Mouse (Mus musculus) spleen, postnatal 36 days (tissue): Measurements from ENCODE around the gene Ywhaq.

Experiments
- DNase-seq, 2 experiments: peaks; one replicate each; pipeline ENCODE4 v3.0.0; 2022; ENCODE audit warnings: low spot score in 2 of 2, mixed read lengths in 1 of 2

The Ywhaq gene

DNA sequence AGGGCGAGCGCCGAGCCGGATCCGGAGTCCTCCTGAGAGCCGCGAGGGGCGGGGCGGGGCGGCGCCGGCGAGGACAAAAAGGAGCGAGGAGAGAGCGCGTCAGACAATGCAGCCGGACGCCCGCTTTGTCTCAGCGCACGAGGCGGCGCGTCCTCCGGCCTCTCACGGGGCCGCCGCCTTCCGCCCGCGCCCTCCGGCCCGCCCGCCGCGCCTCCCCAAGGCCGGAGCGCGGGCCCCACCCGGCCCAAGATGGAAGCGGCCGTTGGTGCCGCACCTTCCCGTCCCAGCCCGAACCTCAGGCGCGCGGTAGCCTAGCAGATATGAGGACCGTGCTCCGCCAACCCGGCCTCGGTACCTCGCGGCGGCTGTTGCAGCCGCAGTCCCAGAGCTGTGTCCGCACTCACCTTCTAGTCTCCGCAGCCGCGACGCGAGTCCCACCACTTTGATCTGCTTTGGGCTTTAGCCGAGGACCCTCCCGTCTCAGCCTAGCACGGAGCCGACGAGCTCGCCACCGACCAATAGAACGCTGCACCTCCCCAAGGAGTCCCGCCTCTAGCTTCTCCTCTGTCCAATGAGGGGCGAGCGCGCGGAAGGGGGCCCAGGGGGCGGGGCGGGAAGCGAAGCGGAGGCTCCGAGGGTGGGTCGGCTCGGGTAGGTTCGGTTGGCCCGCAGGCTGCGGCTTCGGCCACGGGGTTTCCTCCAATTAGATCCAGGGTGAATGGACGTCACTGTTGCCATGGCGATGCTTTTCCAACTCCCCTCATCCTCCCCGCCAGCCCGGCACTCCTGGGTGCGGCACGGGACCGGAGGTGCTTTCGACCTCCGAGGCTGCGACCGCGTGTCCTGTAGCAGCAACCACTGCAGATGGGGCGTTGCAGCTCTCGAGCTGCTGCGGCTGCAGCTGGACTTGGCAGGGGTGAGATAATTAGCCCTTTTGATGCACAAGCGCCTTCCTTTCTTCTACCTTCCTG lies at the start of gene Ywhaq:
TSS of gene Ywhaq (minus strand) at position 538 of the 971 bp plus-strand sequence.
- peak; percentile 95 to 96 for DNase-seq

DNA sequence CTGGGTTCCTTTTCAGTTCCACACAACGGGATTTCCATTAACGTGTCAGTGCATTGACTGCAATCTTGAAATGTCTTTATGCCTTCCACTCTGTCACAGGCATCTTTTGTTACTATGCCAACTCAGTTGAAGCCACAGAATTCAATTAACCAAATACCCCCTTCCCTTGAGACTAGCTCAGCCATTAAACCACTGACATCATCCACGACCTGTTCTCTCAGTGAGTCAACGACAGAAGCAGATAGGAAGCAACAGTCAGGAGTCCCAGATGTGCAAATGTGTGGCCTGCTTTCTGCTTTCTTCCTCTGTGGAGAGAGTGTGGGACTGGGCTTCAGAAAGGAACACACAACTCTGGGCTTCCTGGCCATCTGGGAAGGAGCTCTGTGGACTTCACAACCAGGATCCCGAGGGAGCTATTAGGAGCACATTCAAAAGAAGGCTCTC lies 46.0 kb upstream of the Ywhaq start:
- DNase-seq: peak; percentile 39 to 43

DNA sequence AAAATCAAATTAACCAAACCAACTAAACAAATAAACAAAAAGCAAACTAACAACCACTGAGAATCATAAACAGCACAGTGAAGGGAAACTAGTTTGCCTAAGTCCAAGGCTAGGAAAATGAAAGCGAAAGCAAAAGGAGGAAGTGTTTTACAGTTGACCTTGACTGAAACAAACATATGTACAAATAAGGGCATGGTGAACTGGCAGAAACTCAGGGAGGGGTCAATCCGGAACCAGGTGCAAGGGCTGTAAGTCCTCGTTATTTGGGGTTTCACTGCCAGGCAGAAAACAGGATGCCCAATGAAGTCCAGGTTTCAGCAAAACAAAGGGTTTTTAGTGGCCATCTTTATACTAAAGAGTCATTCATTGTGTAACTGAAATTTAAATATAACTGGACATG lies 45.2 kb upstream of the Ywhaq start:
- DNase-seq: peak; percentile 72 to 77

DNA sequence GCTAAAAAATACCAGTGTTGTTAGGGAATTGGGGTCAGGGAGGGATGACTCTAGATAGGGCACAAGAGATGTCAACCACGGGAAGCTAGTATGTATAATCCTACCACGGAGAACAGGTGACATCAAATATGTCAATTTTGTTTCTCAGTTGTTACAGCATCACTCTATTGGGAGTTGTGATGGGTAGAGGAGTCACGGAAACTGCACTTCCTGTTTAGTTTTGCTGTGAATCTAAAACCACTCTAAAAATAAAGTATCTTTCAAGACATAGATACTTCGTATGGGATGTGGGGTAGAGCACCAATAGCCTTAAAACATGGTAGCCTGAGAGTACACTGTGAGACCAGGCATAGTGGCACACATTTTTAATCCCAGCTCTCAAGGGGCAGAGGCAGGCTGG lies 42.2 kb upstream of the Ywhaq start:
- DNase-seq: no peak

DNA sequence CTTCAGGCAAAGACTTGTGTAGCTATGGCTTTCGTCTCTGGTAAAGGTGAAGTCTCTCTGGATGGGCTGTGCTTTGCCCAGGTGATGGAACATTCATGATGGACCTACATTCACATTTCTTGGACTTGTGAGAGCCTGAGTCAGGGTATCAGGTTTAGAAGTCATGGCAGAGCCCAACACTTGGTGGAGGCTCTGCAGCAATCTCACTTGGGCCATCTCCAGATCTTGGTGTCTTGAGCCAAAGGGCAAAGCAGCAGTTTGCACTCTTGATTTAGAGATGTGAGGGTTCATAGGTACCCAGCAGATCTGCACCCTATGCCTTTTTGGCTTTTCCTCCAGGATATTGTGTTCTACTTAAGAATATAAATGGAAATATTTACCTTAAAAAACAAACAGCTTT lies 38.6 kb upstream of the Ywhaq start:
- DNase-seq: no peak

DNA sequence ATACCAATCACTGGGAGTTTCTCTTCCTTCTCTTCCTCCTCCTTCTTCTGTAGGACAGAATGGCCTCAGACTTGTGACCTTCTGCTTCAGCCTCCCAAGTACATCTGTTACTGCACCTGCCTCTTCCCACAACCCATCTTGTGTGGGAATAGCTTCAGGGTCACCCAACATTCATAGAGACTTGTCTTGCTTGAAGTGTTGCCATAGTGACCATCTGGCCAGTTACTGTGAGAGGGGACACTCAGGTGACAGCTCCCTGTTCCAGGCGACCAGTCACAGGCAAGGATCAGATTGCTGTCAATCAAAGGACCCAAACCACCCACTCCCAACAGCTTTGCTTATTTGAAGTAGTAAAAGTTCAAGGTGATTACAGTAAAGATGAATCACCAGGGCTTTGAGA lies 34.3 kb upstream of the Ywhaq start:
- no peak for DNase-seq

DNA sequence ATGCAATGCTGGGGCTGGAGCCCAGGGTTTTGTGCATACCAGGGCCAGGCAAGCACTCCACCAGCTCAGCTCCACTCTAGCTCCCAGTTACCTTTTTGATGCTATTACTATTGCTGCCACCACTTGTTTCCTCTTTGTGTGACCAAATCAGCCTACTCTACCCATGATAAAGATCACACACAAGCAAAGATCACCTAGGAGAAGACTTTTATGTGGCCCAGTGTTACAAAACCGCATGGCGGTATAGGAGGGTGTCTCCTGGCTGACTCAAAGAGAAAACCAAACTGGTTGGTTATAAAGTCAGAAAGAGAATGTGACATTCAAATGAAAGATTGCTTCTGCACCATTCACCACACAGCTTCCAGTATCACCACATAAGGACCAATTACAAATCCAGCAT lies 33.9 kb upstream of the Ywhaq start:
- DNase-seq: peak; percentile 10 to 18

DNA sequence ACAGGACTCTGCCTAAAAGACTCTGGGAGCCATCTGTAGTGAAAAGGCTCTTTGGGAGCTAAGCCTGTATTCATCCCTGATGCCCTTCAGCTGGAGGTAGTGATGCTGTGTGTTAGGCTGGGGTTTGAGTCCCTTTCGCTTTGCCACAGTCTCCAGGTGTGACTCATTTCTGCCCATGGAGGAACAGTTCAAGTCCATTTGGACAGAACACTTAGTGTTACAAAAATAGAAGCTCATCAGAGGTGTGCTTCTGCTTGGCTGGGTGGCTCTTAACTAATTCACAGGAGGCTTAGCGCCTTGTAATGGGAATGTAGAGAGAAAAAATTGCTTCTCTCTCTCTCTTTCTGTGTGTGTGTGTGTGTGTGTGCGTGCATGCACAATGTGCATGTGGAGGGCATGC lies 26.3 kb upstream of the Ywhaq start:
- DNase-seq: no peak

DNA sequence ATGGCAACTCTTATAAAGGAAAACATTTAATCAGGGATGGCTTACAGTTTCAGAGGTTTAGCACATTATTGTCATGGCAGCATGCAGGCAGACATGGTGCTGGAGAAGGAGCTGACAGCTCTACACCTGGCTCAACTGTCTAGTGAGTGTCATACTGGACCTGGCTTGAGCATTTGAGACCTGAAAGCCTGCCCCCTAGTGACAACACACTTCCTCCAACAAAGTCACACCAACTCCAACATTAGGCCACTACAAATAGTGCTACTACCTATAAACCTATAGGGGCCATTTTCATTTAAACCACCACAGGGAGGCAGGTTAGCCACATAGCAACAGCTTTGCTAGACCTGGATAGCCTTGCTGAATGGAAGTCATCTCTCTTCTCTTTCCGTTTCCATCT lies 24.4 kb upstream of the Ywhaq start:
- no peak for DNase-seq

DNA sequence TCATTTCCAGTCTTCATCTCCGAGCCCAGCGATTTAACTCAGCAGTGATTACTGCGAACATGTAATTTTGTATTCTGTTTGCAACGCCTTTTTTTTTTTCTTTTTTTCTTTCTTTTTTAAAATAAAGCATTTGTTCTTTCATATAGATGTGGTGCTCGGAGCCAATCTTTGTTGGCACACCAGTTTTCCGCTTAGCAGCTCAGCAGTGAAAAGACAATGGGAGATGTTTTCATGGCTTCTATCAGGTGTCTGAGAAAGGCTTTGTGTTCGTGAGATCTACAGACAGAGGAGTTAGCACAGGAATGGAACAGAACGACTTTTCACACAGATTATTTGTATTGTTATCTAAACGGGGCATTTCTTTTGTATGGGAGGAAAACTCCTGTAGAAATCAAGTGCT lies 22.0 kb upstream of the Ywhaq start:
- no peak for DNase-seq

DNA sequence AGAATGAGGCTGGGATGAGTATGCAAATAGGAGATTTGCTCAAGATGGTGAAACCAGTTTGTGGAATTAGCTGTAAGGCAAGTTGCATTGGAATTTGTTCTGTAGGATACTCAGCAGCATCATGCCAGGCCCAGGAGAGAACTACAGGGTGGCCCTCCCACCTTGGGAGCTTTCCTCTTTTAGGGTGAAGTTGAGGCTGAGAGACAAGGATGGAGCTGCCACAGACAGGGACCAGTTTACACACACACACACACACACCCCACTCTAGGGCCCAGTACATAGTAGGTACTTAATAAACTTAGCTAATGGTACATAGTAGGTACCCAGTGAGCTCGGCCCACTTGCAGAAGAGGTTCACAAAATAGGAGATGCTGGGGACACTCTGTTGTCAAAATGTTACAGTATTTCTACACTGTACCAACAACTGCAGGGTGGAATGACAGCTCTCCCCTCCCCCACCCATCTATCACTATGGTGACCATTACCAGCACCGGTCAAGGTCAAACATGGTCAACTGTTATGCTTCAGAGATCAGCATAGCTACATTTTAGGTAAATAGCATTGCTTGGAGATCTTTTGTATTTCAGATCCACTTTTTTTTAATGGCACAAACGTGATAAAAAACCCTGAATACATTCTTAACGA lies 21.4 kb upstream of the Ywhaq start:
- no peak for DNase-seq

DNA sequence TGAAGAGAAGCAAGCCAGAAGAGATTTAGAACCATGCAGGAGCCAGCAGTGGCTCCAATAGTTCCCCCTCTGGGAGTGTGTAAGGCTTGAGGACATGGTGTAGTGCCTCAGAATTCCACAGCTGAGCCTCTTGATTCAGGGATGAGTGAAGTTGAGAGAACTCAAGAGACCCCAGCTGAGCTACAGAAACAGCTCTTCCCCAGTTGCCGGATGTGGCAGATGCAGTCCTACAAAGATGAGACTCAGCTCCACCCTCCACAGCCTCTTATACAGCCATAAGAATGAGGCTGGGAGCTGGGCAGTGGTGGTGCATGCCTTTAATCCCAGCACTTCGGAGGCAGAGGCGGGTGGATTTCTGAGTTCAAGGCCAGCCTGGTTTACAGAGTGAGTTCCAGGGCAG lies 20.9 kb upstream of the Ywhaq start:
- no peak for DNase-seq

DNA sequence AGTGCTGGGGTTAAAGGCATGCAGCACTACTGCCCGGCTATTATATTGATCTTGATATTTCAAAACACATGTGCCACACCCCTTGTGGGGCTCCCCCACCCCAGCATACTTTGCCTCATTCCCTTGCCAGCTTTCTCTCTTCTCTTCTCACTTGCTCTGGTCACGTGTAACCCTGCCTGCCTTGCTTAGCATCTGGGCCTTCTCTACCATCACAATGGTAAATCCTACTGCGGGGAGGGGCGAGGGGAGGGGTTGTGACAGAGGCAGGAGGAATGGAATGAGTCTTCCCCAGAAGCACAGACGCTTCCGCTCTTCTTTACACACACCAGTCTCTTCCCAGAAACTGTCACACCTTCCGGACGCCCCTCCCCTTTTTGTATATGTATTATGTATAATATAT lies 14.5 kb upstream of the Ywhaq start:
- no peak for DNase-seq

DNA sequence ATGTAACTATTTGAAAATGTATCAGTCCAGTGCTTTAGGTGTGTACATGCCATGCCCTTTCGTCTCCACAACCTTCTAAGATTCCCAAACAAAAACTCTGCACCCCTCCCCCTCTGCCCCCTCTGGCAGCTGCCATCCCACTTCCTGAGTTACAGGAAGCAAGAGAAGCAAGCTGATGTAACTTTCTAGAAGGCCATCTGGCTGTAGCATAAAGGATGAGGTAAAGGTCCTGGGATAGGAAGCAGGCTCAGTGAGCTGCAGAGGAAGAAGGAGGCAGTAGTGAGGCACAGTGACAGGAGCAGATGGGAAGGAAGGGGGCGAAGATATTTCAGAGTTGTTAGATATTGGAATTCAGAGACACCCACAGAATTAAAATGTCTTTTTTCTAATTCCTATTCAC lies 13.6 kb upstream of the Ywhaq start:
- no peak for DNase-seq

DNA sequence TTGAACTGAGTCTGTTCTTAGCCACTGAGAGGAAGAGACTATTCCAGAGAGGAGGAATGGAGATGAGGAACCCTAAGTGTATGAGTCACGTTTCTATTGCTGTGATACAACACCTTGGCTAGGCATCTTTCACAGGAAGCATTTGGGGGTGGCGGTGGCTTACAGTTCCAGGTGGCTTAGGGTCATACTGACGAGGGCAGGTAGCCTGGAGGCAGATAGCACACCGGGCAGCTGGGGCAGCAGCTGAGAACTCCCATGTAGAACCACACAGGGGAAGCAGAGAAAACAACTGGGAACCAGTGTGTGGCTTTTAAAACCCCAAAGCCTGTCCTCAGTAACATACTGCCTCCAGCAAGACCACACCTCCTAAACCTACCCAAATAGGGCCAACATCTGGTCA lies 12.7 kb upstream of the Ywhaq start:
- no peak for DNase-seq

DNA sequence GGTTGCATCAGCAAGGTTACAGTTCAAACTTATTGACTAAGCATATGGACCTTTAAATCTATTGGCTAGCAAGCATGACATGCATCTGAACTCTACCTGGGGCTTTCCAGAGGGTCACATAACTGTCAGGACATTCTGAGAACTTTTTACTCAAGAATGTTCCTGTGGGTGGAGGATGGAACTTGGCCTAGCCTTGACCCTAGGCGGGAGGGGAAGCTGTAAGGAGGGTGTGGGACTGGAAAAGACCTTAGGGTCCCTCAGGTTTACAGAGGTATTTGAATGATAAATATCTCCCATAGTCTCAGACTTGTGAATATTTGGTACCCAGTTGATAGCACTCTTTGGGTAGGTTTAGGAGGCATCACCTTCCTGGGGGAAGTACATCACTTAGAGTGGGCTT lies 11.6 kb upstream of the Ywhaq start:
- no peak for DNase-seq

DNA sequence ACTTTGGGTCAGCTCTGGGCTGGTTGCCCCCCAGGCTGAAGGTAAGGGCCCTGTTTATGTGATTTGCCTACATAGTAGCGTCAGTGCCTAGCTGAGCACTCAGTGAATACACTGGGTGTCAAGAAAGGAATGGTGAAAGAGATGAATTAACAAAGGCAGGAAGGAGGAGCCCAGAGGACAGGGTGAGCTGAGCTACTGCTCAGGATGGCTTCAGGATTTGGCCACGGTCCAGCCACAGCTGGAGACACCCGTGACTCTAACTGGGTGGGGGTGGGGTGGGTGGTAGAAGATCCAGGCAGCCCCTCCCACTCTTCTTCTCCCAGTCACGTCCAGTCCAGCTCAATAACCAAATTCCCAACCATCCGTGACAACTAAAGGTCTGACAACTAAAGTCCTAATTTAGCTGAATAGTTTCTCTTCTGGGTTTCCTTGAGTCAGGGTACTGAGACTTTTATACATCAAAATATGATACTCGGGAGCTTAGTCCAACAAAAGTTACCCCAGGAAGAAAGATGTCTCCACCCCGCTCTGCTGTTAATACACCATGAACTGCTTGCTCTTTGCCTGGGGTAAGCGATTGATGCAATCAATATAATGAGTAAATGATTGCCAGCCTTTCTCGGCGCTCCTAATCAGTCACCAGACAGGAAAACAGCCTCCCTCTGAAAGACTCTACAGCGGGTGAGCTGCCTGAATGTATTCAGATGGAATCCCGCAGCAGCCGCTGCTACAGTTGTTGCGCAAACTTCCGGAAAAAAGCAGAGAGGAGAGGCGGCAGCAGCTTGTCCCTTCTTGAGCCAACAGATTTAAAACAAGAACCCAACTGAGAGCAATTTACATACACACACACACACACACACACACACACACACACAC lies 8.9 kb upstream of the Ywhaq start:
- DNase-seq: peak in 1 of 2 experiments; percentile 20

DNA sequence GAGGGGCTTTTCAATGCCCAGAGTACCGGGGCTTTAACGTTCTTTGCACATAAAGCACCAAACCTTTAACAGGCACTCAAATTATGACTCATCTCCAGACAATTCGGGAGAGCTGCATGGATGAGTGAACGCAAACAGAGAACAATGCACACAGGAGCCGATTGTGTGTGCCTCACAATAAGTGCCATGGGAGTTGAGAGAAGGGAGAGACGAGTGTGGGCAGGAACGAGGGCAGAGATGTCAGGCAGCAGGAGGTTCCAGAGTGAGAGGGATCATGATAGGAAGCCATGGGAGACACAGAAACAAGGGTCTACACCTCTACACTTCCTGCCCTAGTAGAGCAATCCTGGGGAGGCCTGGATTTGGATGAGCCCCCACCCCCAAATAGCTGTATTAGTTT lies 7.2 kb upstream of the Ywhaq start:
- DNase-seq: no peak

DNA sequence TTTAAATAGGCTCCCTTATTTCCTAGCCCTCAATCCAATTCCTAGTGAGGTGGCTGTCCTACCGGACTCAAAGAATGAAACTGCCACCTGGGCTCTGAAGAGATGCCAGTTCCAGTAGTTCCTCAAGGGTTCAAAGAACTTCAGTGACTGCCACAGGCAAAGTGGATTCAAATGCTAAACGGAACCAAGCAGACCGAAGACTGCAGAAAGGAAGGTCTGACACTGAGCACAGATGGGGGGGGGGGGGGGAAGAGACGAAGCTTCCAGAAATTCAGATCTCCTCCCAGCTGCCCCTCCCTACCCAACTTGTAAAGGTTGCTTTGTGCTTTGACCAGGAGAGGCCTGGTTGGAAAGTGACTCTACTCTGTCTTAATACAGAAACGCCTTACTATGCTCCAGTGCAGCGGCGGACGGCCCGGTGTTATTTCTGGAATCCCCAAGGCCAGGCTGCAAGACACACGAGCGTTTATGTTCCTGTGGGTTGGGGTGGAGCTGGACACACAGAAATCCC lies 1.2 kb upstream of the Ywhaq start:
- DNase-seq: peak in 1 of 2 experiments; percentile 11

DNA sequence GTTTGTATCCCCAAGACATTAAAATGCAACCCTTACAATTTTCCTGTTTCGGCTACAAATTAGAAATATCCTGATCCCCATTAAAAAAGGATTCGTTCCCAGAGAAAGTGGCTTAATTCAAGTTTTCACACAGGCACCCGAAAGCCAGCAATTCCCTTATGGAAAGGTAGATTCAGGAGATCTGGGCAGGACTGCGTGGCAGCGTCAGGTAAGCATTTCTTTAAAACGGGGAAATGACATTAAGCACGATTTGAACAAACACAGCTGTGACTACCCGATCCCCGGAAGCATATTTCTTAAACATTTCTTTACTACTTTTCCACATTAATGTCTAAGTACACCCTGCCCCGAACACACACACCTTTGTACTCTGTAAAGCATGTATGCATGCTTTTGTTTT lies 646 bp upstream of the Ywhaq start:
- DNase-seq: no peak

DNA sequence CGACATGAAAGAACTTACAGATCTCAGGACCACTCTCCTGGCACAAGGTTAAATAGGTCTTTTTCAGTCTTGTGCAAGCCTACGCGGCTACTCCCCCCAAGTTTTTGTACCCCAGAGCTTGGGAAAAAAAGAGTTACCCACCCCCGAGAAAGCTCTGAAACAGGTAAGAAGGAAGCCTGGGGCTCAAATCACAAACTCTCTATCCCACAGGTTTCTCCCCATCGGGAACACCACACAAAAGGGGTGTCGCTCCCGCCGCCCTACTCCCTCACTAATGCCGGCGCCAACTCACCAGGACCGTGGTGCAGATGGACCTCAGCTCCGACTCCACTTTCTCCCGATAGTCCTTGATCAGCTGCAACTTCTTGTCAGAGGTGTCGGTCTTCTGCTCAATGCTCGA lies 931 bp downstream of the Ywhaq start:
- no peak for DNase-seq

DNA sequence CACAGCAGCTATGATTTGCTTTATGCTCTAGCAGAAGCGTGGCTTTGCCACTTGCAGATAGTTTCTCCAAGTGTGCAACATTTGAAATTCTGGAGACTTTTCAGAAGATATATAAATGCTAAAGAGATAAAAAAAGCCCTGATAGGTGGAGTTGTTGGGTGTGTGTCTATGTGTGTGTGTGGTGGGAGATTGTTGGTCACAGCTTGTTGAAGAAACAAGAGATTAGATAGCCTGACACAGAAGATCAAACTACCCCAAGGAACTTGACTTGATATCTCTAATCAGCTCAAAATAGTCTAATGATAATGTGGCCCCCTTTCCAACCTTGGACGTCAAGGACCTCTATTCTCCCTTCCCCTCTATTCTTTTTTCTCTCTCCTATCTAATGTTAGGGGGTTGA lies 6.8 kb downstream of the Ywhaq start:
- DNase-seq: no peak
